Mouse (Mus musculus) right cerebral cortex, adult 18-20 months (tissue): ENCODE measurements around the gene Rbks.
"Not testable (repeated sequence)": the region's sequence is repeated elsewhere in the genome, so short reads cannot be mapped to it uniquely, and the experiment has no call there.

Experiments
- DNase-seq: peaks from one replicate; pipeline ENCODE4 v3.0.0; 2022; ENCODE audit warnings: mixed read lengths

Gene Rbks

DNA sequence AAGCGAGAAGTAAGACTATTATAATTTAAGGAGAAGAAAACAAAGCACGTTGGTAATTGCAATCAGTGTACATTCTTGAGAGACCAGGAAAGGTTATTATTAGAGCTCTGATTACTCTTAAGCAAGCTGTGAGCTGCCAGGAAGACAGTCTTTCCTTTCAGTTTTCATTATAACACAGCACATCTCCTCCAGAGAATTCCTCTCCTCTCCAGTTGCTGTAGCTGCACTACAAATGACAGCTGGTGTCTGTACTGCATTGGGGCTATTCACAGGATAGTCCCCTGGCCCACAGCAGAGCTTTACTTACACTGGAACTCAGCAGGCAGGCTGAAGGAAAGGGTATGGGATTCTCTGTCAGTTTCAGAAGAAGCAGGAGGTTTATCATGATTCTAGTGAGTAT lies 24.0 kb downstream of the Rbks start:
- no peak for DNase-seq

GRCm38 (mm10) chr5:31671137-31671536 lies 26.3 kb downstream of the Rbks start:
- DNase-seq, result no peak

DNA sequence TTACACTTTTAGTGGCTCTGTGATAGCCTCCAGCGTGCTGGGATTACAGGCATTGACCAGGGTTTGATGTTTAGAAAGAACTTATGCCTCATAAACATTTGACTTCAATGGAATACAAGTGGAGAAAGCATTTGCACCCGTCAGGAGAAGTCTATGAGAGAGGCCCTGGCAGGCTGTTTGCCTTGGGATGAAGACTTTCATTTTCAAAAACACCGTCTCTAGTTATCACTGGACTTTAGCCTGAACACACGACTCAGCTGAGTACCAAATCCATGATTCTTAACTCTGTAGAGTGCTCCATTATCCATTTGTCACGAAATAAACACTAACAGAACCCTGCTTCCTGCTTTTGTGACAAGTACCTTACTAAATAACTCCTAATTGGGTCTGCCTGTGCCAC lies 27.4 kb downstream of the Rbks start:
- no peak for DNase-seq

DNA sequence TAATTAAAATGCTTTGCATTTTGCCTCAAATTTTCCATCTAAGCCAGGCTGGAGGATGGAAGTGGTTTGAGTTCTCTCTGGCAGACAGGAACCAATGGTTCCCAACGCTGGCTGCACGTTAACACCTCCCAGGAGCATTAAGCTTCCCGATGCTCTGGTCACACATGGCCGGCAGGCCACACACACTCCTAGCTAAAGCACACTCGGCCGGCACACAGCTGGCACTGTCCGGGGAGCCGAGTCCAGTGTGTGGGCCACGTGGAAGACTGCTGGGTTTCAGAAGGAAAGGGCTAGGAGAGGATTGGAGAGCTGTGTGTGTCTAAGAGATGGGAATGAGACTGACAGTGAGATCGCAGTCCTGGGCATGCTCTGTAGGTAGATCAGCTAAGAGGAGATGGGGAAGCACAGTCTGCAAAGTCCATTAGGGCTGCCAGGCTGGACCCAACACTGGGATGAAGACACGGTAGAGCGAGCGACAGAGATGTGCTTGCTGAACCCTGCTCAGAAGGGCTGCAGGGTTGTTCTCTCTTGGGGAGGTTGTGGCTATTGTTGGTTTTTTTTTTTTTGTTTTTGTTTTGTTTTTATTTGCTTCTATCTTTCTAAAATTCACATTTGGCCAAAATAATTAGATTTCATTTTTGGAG lies 29.0 kb downstream of the Rbks start:
- DNase-seq, result no peak

DNA sequence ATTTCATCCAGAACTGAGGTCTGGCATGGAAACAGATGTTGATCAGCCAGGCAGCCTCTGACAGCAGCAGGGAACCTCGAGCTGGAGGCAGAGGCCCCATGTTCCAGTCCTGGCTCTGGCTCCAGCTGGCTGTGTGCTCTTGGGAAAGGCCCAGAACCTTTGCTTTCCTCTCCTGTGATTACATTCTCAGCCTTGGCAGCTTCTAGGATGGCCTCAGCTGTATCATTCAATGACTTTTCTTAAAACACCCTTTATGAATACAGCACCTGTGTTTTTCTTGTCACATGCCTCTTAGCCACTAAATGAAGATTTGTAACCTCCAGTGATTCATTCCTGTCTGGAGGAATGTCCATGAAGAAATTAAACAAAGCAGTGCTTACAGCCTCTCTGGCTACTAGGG lies 31.3 kb downstream of the Rbks start:
- no peak for DNase-seq

GRCm38 (mm10) chr5:31655688-31656190 lies 41.7 kb downstream of the Rbks start:
- no peak for DNase-seq

DNA sequence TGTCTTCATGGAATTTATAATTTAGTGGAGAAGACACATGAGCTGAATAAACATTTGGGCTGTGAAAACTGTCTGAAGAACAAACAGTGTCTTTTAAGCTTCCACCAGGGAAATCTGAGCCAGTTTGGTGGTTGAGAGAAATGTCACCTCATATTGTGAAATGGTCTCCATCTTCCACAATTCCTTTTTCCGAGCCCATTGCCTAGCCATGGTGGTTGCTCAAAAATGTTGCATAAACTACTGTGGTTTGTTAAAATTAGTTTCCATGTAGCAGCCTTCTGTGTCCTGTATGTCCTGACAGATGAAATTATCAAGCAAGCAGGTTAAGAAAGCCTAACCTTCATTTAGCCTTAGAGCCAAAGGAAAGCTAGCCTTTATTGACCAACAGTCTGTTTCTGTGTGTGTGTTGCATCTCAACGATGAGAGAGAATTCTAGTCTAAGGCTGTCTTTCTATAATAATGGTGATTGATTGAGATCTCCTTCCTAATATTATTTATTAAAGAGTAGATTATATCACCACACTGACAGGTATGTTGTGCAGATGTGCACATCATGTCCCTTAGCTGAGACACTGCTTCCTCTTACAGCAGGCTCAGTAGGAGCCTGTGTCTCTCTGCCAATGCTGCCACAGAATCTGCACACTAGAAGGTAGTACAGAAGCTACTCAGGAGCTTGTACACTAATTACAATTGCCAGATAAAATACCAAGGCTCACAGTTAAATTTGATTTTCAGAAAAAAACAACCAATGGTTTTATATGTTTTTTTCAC lies 46.7 kb downstream of the Rbks start:
- no peak for DNase-seq

DNA sequence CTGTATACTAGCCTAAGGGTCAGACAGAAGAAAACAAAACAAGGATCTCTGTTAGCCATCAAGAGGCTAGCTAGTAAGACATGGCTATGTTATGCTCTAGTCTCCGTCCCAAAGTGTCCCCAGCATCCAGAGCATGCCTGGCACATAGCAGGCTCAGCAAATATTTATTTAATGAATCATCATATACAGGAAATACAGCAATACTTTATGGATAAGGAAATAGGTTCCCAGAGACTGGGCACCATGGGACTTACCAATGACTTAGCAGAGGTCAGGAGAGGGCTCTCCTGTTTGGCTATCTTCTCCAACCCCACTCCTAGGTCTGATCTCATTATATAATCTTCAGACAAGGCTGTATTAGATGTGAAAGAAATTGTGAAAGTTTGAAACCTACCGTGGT lies 50.1 kb downstream of the Rbks start:
- DNase-seq, result no peak

GRCm38 (mm10) chr5:31646574-31646973 lies 50.9 kb downstream of the Rbks start:
- no peak for DNase-seq

DNA sequence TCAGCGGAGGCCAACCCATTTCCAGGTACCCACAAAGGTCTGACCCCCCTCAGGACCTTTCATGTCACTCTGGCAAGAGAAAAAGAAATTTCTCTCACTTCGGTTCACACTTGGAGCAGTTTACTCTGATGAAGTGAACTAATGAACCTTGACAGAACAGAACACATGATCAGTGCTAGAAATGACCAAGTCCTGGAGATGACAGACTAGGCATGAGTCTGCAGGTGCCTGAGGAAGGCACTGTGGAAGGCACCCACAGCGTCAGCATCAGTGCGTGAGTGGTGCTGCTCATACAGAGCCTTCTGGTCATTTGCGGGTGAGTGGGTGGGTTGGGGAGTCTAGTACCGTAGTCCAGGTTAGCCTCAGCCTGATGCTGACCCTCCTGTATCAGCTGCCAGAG lies 51.6 kb downstream of the Rbks start:
- no peak for DNase-seq

DNA sequence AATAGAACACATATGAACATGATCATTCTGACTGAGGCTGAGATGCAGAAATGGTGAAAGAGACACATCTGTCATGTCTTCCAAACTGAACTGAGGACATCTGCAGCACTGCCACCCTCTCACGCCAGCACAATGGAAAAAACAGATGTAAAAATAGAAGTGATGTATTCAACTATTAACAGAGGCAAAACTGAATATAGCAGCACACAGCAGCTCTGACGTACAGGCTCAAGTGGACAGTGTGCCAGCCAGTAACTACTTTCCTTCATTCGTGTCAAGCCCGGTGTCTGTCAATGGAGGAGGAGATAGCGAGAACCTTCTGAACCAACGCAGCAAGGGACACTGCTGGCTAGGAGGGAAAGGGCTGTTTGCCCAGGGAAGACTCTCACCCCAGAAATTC lies 52.6 kb downstream of the Rbks start:
- peak; percentile 6 for DNase-seq

DNA sequence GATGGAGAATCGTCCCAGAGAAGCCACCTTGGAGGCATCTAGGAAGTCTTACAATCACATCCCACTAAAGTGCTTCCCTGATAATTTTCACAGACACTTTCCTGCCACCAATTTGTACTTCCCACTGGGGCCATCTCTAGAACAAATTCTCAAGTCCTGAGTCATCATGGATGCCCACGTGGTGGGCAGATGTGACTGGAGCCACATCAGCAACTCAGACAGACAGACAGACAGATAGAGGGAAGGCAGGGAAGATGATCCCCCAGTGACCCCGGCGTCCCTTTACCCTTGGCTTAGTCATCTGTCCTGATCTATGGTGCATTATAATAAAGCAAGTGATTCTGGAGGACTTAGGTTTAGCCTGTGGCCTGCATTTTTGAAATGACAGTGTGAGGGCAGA lies 53.2 kb downstream of the Rbks start:
- no peak for DNase-seq

DNA sequence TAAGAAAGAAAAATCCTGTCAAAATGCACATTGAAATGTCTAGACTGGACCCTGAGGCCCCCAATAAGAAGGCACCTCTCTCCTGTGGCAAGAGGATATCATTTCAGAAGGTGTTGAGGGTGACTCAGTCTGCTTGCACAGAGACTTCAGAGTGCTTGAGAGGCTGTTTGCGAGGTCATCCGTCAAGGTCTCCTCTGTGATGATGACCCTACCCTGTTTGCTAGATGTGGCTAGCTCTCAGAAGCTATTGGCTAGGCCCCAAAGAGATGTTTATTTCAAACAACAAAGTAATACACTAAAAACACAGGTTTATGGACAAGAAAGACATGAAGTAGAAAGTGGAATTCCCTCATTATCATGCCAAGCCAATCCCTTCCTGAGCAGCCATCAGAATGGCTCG lies 55.1 kb downstream of the Rbks start:
- no peak for DNase-seq

GRCm38 (mm10) chr5:31640542-31640941 lies 56.9 kb downstream of the Rbks start:
- no peak for DNase-seq

DNA sequence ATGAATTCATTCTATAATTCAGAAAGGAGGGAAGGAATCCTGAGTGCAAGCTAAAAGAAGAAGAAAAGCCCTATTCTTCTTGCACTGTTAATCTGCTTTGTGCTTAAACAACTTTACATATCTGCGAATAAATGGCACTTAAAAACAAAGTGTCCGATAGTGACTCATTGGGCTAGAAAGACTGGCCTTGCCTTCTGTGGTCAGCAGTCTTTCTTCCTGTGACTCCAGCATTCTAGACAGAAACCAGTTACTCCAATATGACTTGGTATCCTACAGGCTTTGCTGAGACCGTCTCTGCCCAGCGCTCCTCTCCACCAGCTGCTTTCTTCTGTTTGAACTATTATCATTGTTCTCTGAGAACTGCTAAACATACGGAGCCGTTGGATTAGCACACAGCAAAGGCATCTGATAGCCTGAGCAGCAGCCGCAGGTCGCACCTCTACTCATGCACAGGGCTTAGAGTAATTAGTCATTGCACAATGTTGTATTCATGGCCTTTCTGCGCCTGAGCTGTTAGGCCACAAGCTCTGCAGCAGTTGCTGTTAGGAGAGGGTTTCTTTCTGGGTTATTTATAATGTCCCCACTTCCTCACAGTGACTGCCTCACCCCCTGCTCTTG lies 60.7 kb downstream of the Rbks start:
- DNase-seq, result no peak

DNA sequence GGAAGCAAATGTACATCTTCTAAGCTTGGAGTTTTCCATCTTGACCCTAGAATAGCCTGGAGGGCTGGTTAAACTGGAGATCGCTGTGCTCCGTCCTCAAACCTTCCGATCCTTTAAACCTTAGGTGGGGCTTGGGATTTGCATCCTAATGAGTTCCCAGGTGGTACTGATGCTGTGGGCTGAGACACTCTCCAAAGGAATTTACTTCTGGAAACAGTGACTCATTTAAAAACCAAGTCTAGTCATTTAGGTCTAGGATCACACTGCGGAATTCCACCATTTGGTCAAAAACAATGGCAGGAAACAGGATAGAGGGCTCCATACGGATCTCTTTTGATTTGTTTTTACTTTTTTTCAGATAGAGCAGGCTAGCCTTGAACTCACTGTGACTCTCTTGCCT lies 62.7 kb downstream of the Rbks start:
- DNase-seq, result no peak

DNA sequence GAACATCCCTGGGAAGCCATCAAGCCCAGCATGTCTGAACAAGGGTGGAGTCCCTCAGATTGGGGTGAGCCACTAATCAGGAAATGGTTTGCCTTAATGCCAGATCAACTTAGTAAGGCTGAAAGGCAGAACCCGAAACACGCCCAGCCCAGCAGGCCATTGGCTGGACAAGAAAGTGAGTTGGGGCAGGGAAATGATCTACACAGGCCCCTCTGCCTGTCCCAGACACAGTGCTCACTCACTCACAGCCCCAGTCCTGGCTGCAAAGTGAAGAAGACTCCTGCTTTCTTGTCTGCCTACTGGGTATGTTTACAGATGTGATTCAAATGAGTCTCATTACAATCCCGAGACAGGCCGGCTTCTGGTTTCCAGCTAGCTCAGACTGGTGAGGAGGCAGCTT lies 63.3 kb downstream of the Rbks start:
- no peak for DNase-seq

DNA sequence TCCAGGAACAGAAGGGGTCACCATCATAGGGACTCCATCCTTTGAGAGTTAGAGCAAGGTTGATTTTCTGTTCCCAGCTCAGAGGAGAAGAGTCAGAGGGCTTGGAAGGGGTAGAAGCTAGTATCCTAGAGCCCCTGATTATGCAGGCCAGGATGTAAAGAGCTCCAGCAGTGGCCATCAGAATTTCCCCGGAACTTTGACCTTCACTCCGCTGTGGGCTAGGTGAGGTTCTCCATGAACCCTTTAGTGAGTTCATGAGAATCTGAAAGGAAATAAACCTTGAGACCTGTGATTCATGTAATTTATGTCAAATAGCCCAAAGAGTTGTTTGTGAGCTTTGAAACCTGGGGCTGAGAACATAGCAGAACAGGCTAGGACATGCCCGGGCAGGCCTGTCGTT lies 66.3 kb downstream of the Rbks start:
- DNase-seq, result not testable (repeated sequence)

- no peak for DNase-seq
Observed at GRCm38 (mm10) chr5:31630064-31630463, 67.4 kb downstream of the Rbks start.

GRCm38 (mm10) chr5:31628555-31628954 lies 68.9 kb downstream of the Rbks start:
- no peak for DNase-seq

GRCm38 (mm10) chr5:31627562-31628526 lies 69.6 kb downstream of the Rbks start:
- DNase-seq, result no peak

- no peak for DNase-seq
Observed at GRCm38 (mm10) chr5:31627117-31627516, 70.3 kb downstream of the Rbks start.

- no peak for DNase-seq
Observed at GRCm38 (mm10) chr5:31620326-31620725, 77.1 kb downstream of the Rbks start.
